Mouse (Mus musculus) gastrocnemius, adult 2 months (tissue): ENCODE measurements around the gene Bspry. TPM values are rescaled to one million over a fixed set of nuclear protein-coding genes. Genes with fewer than 3 reads are reported as not detected.

ENCODE experiments used
- DNase-seq: peaks from one replicate; pipeline ENCODE4 v3.0.0; 2022
- H3K27ac ChIP-seq: fragments of 200-600 bp; 2 replicates; pipeline ENCODE4 v1.8.1; 2022; ENCODE audit warnings: mild to moderate bottlenecking
- H3K4me3 ChIP-seq: fragments of 200-600 bp; 2 replicates; pipeline ENCODE4 v1.8.1; 2022; ENCODE audit warnings: mild to moderate bottlenecking, moderate library complexity
- CTCF ChIP-seq: fragments of 200-600 bp; IDR thresholded peaks from 2 replicates; pipeline ENCODE4 v1.8.1; 2022; ENCODE audit warnings: antibody characterized with exemption, mild to moderate bottlenecking, moderate library complexity
- intact Hi-C: fragments of 180-260 bp; cut with DNase I; formaldehyde crosslinking; loops from one replicate; pipeline ENCODE4 v1.15.1; 2025
- total RNA-seq, 2 experiments: library from RNA; stranded (reverse); gene quantifications; 2 replicates each; pipeline ENCODE4 v1.2.3; 2021

The Bspry gene
- total RNA-seq, 2 experiments from 2014 or later = not detected

DNA sequence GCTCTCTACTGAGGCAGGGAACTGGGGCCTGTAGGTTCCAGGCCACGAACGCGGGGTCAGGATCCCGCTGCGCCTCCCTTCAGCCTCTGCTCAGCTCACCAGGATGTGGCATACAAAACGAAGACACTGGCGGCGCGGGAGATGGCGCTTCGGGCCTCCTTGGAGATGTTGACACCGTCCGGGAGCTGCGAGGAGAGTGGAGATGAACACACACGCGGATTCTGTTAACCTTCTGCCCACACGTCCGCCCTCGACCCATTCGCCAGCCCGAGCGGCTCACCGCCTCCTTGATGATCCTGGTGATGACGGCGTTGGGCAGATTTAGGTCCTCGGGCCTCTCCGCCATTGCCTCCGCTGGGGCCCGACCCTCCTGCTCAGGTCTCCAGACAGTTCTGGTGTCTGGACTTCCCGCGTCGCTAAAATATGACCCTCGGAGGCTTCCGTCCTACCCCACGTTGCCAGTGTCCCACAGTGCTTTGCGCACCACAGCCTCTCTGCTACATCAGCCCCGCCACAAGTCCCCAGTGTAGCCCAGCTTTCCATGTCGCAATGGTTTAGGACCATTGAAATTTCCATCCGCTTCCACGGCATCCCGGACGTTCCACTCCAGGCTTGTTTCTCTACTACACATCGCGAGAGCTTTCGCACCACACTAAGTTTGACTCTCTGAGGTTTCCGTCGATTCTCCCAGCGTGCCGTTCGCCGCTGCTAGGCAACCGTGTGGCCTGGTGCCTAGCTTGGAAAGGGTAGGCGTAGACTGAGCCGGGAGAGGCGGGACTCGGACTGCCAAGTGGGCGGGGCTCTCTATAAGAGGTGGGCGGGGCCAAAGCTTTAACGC is 45.0 kb downstream of the Bspry start, which contains the start of the genes Pole3 and 4933430I17Rik:
TSS of gene Pole3 (minus strand) at position 418 of the 838 bp plus-strand sequence.
TSS of gene 4933430I17Rik (plus strand) at position 719 of the 838 bp plus-strand sequence.
- intact Hi-C loops = loop anchor here (5.0 kb wide), 1 partner anchor 118 kb away; the partner anchor contains the start of genes Cdc26 and Prpf4
- DNase-seq = peak; percentile 99

DNA sequence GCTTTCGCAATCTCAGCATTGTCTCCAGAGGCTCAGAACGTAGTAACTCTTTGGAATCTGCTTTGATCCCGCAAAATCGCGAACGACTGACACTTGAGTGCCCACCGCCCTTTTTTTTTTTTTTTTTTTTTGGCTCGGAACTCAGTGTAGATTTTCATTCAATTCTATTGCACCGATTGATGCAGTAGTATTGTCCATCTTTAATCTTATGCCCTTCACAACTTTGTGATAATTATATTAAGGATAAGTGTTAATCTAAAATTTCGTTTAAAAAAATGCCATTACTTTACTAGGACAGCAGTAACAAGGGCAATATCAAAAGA is 45.6 kb downstream of the Bspry start:
- DNase-seq = no peak
- TF ChIP-seq CTCF = no peak
- H3K27ac ChIP-seq = peak overlapping the region; percentile 97; the same call in 1 of the 2 replicates
- H3K4me3 ChIP-seq = peak overlapping the region; percentile 95
- intact Hi-C loops = no loop called here

More for the DNA sequence above, 45.0 kb downstream of the Bspry start, which contains the start of the genes Pole3 and 4933430I17Rik:
- no peak for TF ChIP-seq CTCF
- Histone ChIP-seq H3K27ac (peak within 1 kb of the TSS; percentile 97), H3K4me3 (peak within 1 kb of the TSS; percentile 95)

DNA sequence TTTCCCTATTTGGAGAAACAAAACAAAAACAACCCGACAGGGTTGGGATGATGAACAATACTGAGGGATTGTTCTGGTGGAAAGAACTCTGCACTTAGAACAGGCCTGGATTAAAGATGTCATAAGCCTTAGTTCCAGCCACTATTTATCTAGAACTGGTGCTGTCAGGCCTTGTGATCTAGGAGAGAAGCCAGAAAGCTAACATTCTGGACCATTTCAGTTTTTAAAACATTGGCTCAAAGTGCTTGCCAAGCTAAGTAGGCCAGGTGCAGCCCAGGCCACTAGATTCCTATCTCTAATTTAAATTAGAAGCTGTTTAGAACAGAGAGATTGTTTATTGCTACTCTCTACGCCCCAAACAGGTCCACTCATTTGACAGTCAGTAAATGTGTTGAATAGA is 46.4 kb downstream of the Bspry start:
- intact Hi-C loops = no loop called here
- Histone ChIP-seq H3K4me3 (no peak overlapping the region), H3K27ac (no peak overlapping the region)
- TF ChIP-seq CTCF = no peak
- DNase-seq = no peak

- TF ChIP-seq CTCF = no peak
- intact Hi-C loops = no loop called here
- no peak overlapping the region for H3K27ac ChIP-seq
- DNase-seq = no peak
- no peak overlapping the region for H3K4me3 ChIP-seq
Observed at GRCm38 (mm10) chr4:62527655-62528054, 47.8 kb downstream of the Bspry start.

DNA sequence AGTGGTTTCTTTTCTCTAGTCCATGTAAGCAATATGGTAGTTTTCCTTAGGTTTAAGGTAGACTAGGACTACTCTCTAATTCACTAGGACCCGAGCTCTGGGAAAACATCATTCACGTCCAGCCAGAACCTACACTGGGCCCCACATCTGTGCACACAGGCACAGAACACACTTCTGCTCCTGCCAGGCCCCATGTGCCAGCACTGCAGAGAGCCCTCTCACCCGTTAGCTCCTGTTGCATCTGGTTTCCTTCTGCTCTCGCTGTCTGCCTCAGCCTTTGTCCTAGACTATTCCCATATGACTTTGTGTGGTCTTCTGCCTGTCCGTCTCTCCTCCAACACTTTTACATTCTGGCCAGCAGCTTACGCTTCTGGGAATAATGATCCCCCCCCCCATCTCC is 53.9 kb downstream of the Bspry start:
- intact Hi-C loops = no loop called here
- no peak for TF ChIP-seq CTCF
- DNase-seq = no peak
- Histone ChIP-seq H3K4me3 (no peak overlapping the region), H3K27ac (no peak overlapping the region)

- intact Hi-C loops = no loop called here
- H3K27ac ChIP-seq = no peak overlapping the region
- H3K4me3 ChIP-seq = no peak overlapping the region
- TF ChIP-seq CTCF = no peak
- DNase-seq = no peak
Observed at GRCm38 (mm10) chr4:62541802-62542201, 61.9 kb downstream of the Bspry start.

DNA sequence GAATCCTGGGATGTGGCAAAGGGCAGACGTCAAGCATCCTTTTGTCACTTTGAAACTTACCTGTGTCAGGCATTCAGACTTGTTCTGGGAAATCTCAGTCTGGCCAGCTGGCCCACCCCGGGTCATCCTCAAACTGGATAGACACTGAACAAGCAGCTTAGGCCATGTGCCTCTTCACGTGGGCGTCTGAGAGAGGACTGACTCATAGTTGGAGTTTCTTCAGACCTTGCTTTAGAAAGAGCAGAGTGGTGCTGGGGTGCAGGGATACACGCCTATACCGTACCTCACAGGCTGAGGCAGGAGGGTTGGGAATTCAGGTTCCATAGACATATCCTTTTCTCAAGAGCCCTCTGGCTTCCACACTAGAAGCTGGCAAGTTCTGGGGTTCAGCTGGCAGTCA is 63.9 kb downstream of the Bspry start:
- H3K4me3 ChIP-seq = no peak overlapping the region
- H3K27ac ChIP-seq = no peak overlapping the region
- intact Hi-C loops = no loop called here
- TF ChIP-seq CTCF = no peak
- no peak for DNase-seq

DNA sequence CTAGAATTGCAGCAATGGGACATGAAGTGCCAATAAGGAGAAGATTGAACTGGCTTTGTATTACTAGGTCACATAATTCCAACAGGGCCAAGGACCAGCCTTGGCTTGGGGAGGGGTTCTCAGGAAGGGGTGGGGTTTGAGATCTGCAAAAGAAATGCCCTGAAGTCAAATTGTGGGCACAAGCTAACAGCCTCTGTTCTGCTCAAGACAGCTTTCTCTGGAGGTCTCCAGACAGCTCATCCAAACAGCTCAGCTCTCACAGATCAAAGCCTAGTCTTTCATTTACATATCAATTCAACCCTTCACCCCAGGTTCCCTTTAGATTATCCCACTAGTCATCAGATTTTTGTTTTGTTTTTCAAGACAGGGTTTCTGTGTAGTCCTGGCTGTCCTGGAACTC is 64.9 kb downstream of the Bspry start:
- TF ChIP-seq CTCF = no peak
- Histone ChIP-seq H3K4me3 (no peak overlapping the region), H3K27ac (no peak overlapping the region)
- intact Hi-C loops = no loop called here
- DNase-seq = no peak

Other genes starting within 250 kb of the Bspry start
- 1 to 10 TPM; 1.2 to 1.3 TPM for gene Zfp37, start 249.0 kb upstream of the Bspry start, total RNA-seq
- 1 to 10 TPM; 5.8 to 8.9 TPM for gene Slc31a2, start 217.5 kb upstream of the Bspry start, total RNA-seq
- 10 to 100 TPM; 12.6 TPM for gene Fkbp15, start 119.5 kb upstream of the Bspry start, total RNA-seq
- gene Slc31a1, start 119.3 kb upstream of the Bspry start, total RNA-seq = 10 to 100 TPM in 1 of 2 experiments, 1 to 10 TPM in 1; 9.7 to 12.0 TPM
- gene Cdc26, start 71.4 kb upstream of the Bspry start, total RNA-seq = 10 to 100 TPM; 46.8 to 50.0 TPM
- 10 to 100 TPM; 15.8 to 17.5 TPM for gene Prpf4, start 71.3 kb upstream of the Bspry start, total RNA-seq
- gene Rnf183, start 44.8 kb upstream of the Bspry start, total RNA-seq = not detected
- under 1 TPM; 0.26 to 0.28 TPM for gene Wdr31, start 9.2 kb upstream of the Bspry start, total RNA-seq
- gene Hdhd3, start 23.4 kb downstream of the Bspry start, total RNA-seq = 1 to 10 TPM; 1.3 to 1.6 TPM
- gene Alad, start 39.9 kb downstream of the Bspry start, total RNA-seq = 10 to 100 TPM; 21.7 to 32.8 TPM
- gene Pole3, start 45.0 kb downstream of the Bspry start, total RNA-seq = 10 to 100 TPM; 15.5 to 18.5 TPM
- under 1 TPM in 1 of 2 experiments, not detected in 1; 0.17 TPM for gene 4933430I17Rik, start 45.3 kb downstream of the Bspry start, total RNA-seq
- gene Rgs3, start 79.8 kb downstream of the Bspry start, total RNA-seq = 10 to 100 TPM in 1 of 2 experiments, 1 to 10 TPM in 1; 8.6 to 10.3 TPM